Mouse (Mus musculus) gastrocnemius, adult 18-20 months (tissue): ENCODE measurements around the gene Pcbp2. TPM values are rescaled to one million over a fixed set of nuclear protein-coding genes. Genes with fewer than 3 reads are reported as not detected.

Source experiments
- DNase-seq: peaks from one replicate; pipeline ENCODE4 v3.0.0; 2021; ENCODE audit warnings: low spot score
- total RNA-seq, 2 experiments: library from RNA; stranded (reverse); gene quantifications; 2 replicates each; pipeline ENCODE4 v1.2.3; 2021

Gene Pcbp2
- total RNA-seq, 2 experiments from 2014 or later, result 403 to 410 TPM

DNA sequence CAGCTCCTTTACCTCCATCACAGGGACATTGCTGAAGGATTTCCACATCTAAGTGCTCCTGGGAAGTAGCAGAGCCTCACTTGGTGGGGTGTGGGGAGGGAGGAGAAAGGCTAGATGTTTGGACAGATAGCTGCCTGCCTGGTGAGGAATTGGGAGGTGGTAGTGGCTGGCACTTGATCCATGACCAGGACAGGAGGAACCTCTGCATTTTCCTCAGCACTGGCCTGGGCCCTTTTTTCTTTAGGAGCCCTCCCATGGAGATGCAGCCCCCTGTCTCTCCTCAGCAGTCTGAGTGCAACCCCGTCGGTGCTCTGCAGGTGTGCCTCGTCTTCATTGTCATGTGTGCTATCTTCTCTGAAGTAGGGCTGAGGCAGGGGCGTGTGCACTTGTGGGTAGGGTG is 51.1 kb downstream of the Pcbp2 start:
- DNase-seq, result no peak

DNA sequence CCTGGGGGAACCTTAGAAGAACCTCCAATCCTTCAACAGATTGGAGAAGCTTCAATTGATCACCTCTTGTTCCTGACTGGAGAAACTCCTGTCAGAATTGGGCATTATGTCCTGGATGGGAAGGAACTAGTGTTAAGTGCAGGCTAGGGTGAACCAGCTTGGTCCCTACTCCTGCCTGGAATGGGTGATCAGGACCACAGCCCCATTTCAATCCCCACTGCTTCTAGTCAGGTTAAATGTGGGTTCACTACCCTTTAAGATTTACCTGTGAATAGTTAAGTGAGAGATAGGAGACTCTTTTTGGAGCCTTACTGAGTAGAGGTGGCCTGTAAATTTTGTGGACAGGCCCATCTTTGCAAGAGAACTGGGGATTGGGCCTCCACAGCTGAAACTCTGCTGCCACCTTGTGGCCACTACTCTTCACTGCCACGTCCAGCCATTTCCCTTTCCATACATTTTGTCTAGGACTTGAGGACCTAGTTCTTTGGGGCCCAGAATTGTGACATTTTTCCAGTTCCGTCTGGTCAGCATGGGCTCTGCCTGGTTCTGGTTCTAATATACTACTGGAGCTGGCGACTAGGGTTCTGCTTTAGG is 54.6 kb downstream of the Pcbp2 start, which contains the start of gene Npff:
Npff (minus strand) TSS at position 51 of the 594 bp plus-strand sequence.
- peak; percentile 67 for DNase-seq

DNA sequence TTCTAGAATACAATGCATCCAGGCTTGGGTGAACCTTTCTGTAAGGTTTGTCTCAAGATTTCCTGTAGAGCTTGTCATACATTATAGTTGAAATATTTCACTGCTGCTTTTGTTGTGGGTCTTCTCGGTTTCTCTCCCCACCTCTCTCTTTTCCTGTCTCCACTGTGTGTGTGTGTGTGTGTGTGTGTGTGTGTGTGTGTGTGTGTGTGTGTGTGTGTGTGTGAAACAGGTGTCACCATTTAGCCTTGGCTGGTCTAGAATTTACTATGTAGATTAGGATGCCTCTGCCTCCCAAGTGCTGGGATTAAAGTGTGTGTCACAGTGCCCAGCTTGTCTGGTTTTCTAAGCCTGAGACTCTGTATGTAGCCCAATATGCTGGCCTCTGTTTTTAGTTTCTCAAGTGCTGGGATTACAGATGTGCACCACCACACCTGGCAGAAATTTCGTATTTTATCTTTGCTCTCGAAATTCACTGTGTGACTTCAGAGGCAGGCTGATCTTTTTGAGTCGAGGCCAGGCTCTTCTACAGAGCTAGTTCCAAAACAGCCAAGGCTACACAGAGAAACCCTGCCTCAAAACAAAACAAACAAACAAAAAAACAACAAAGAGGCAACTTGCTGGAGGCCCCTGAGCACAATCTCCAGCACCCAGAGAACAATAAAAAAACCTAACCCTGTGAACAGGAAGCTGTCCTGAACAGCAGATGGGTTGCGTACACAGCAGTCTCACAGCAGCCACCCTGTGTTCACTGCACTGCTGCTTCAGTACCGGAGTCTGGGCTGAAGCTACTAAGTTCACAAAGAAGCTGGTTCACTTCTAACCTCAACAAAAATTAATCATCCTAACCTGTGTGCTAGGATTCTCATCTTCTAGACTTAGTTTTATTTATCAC is 56.0 kb downstream of the Pcbp2 start:
- no peak for DNase-seq

DNA sequence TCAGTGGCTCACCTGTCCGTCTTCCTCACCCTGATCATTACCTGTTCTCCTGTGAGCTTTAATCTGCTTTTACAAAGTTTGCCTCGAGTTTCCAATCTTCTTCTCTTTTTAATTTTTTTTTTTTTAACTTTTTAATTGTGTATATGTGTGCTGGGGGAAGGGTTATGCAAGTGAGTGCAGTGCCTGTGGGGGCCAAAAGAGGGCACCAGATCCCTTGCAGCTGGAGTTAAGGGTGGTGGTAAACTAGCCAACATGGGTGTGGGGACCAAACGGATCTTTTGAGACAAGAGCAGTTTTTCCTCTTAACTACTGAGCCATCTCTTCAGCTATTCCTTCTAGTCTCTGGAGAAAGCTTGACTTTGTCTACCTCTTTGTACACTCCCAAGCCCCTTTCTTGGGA is 57.6 kb downstream of the Pcbp2 start:
- no peak for DNase-seq

- DNase-seq, result no peak
Observed at GRCm38 (mm10) chr15:102528396-102528795, 58.1 kb downstream of the Pcbp2 start.

DNA sequence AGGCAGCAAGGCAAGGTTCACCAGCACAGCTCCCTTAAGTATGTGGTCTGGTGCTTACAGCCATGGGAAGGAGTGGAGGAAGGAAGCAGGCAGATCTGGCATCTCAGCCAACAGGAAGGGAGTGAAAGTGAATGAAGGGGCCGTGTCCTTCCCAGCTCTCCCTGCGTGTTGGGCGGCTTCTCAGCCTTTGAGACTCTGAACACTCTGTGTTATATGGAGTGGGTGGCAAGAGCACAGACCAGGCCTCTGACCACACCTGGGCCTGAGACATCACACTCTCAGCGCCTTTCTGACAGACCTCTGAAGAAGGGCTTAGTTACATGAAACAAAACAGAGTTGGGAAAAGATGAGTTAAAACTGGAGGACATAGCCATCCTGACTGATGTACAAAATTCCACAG is 60.2 kb downstream of the Pcbp2 start:
- no peak for DNase-seq

DNA sequence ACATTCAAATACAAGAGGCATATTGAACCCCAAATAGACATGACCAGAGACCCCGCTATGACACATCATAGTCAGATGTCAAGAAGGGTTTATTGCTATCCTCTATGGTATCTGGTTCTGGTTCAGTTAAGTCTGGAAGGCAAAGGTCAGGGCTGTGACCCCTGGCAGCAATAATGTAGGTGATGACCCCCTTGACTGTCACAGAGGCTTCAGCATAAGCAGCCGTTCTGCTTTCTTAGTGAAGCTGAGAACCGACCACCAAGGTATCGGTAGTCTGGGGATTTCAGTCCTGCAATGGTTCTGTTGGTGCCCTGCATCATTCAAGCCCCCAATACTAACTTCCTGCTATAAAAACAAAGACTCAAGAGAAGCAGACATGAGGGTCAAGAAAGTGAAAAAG is 61.2 kb downstream of the Pcbp2 start:
- DNase-seq, result no peak

DNA sequence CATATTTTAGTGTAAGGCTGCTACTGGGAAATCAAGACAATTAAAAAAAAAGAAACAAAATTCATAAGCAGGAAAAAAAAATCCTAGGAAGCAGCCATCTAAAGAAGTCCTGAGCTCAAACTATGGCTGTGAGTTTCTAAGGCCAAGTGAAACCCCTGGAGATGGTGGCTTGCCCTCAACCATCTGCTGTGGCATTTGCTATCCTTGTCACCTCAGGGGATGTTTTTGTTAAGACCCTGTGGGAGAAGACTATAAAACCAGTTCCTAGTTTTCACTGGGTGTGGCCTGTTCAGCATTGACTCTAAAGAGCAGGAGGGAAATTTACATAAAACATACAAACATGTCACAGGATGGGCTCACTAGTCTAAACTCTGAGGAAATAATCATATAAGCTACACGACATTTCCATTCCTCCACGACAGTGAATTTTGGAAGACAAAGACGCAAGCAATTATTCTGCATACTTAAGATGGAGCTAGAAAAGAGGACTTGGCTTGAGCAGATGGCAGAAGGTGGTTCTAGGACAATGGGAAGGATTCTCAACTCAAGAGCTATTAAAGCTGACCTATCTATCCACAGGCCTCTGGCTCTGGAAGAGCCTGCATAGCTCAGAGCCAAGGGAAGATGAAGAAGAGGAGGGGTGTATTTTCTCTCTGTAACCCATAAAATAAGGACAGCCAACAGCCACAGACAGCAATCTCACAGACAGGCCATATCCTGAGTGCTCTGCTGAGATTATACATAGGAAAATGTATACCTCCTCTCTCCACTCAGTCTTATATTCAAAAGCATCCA is 62.0 kb downstream of the Pcbp2 start:
- no peak for DNase-seq

DNA sequence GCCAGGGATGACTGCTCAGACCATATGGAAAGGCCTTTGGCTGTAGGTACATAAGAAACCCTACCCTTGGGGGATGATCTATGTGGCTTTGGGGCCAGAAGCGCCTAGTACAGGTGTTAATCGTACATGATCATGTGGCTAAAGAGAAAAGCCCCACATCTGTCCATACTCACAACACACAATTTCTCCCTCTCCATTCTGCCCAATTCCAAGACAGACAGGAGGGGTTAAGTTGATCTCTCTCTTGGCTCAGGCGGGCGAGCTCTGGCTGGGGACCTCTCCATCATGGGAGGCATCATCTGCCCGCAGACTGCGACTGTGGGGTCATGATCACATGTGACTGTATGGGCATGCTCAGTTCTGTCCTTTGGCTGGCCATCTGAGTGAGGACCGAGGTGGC is 63.6 kb downstream of the Pcbp2 start:
- DNase-seq, result no peak

GRCm38 (mm10) chr15:102544801-102545200 is 74.5 kb downstream of the Pcbp2 start:
- DNase-seq, result no peak

DNA sequence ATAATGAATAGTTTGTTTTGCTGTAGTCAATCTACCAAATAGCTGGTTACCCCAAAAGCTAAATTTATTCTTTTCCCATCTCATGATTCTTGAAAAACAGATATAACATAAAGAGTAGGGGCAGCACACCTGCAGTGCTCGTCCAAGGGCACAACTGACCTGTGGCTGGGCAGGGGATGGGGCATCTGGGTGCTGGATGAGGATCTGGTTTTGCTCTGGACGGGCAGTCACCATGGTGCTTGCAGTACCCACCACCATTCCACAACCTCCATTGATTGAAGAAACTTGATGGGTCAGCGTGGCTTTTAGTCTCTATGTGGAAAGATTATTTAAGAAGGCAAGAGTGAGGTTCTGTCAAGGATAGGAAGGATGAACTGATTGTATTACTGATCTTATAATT is 75.9 kb downstream of the Pcbp2 start:
- no peak for DNase-seq

GRCm38 (mm10) chr15:102546677-102547427 is 76.5 kb downstream of the Pcbp2 start:
- peak; percentile 62 for DNase-seq

- DNase-seq, result no peak
Observed at GRCm38 (mm10) chr15:102547478-102547877, 77.1 kb downstream of the Pcbp2 start.

Other genes with a start within 250 kb of the Pcbp2 start
- 1 to 10 TPM; 1.1 to 1.2 TPM for gene Itgb7, start 238.6 kb upstream of the Pcbp2 start, total RNA-seq
- 10 to 100 TPM in 1 of 2 experiments, 1 to 10 TPM in 1; 5.9 to 11.6 TPM for gene Rarg, start 213.0 kb upstream of the Pcbp2 start, total RNA-seq
- not detected for gene Gm9918, start 200.0 kb upstream of the Pcbp2 start, total RNA-seq
- 10 to 100 TPM; 15.7 to 16.4 TPM for gene Mfsd5, start 191.1 kb upstream of the Pcbp2 start, total RNA-seq
- under 1 TPM; 0.21 to 0.36 TPM for gene Espl1, start 174.3 kb upstream of the Pcbp2 start, total RNA-seq
- 100 to 1,000 TPM; 264 to 302 TPM for gene Pfdn5, start 144.4 kb upstream of the Pcbp2 start, total RNA-seq
- gene Myg1, start 138.8 kb upstream of the Pcbp2 start, total RNA-seq, result 10 to 100 TPM; 12.9 to 20.2 TPM
- gene Aaas, start 119.8 kb upstream of the Pcbp2 start, total RNA-seq, result 10 to 100 TPM in 1 of 2 experiments, 1 to 10 TPM in 1; 6.6 to 11.4 TPM
- gene Sp7, start 103.4 kb upstream of the Pcbp2 start, total RNA-seq, result not detected
- 10 to 100 TPM; 16.1 to 19.3 TPM for gene Sp1, start 64.4 kb upstream of the Pcbp2 start, total RNA-seq
- gene Amhr2, start 25.2 kb upstream of the Pcbp2 start, total RNA-seq, result 10 to 100 TPM; 11.1 to 17.7 TPM
- gene Prr13, start 11.5 kb upstream of the Pcbp2 start, total RNA-seq, result 10 to 100 TPM; 20.4 to 23.2 TPM
- not detected for gene Gm10337, start 33.2 kb downstream of the Pcbp2 start, total RNA-seq
- 1 to 10 TPM in 1 of 2 experiments, under 1 TPM in 1; 0.82 to 1.5 TPM for gene Map3k12, start 46.5 kb downstream of the Pcbp2 start, total RNA-seq
- 10 to 100 TPM; 28.2 to 33.3 TPM for gene Tarbp2, start 47.7 kb downstream of the Pcbp2 start, total RNA-seq
- 1 to 10 TPM; 1.5 to 1.8 TPM for gene Npff, start 54.4 kb downstream of the Pcbp2 start, total RNA-seq
- gene Gm28047, start 154.5 kb downstream of the Pcbp2 start, total RNA-seq, result under 1 TPM in 1 of 2 experiments, not detected in 1; 0.57 TPM
- gene Atf7, start 154.9 kb downstream of the Pcbp2 start, total RNA-seq, result 10 to 100 TPM; 49.4 to 53.7 TPM
- 10 to 100 TPM; 13.1 to 20.4 TPM for gene Atp5g2, start 201.8 kb downstream of the Pcbp2 start, total RNA-seq